Mouse (Mus musculus) frontal cortex, postnatal 14 days (tissue): ENCODE data around the gene 2010111I01Rik.
A peak's percentile ranks its signal among the peaks of the same experiment; 100 is the strongest.

Experiments used
- DNase-seq, 2 experiments: peaks; one replicate each; pipeline ENCODE4 v3.0.0; 2022; ENCODE audit warnings: low spot score in 2 of 2

The 2010111I01Rik gene

GRCm38 (mm10) chr13:63023243-63024217 lies 58.8 kb downstream of the 2010111I01Rik start:
- DNase-seq = no peak

- DNase-seq = no peak
These were observed 65.3 kb downstream of the 2010111I01Rik start for GRCm38 (mm10) chr13:63030023-63030422.

- DNase-seq = no peak
These were observed 66.6 kb downstream of the 2010111I01Rik start for GRCm38 (mm10) chr13:63031244-63031643.

GRCm38 (mm10) chr13:63032304-63032830 lies 67.7 kb downstream of the 2010111I01Rik start:
- no peak for DNase-seq

- no peak for DNase-seq
These were observed 68.3 kb downstream of the 2010111I01Rik start for GRCm38 (mm10) chr13:63032958-63033357.

- DNase-seq = no peak
These were observed 68.7 kb downstream of the 2010111I01Rik start for GRCm38 (mm10) chr13:63033364-63033763.

GRCm38 (mm10) chr13:63034666-63035065 lies 70.0 kb downstream of the 2010111I01Rik start:
- no peak for DNase-seq

GRCm38 (mm10) chr13:63037906-63038305 lies 73.2 kb downstream of the 2010111I01Rik start:
- no peak for DNase-seq

GRCm38 (mm10) chr13:63038415-63038814 lies 73.7 kb downstream of the 2010111I01Rik start:
- no peak for DNase-seq

GRCm38 (mm10) chr13:63038871-63039270 lies 74.2 kb downstream of the 2010111I01Rik start:
- no peak for DNase-seq

GRCm38 (mm10) chr13:63039326-63039725 lies 74.6 kb downstream of the 2010111I01Rik start:
- DNase-seq = no peak

GRCm38 (mm10) chr13:63039848-63040247 lies 75.2 kb downstream of the 2010111I01Rik start:
- DNase-seq = no peak

GRCm38 (mm10) chr13:63045504-63046205 lies 81.0 kb downstream of the 2010111I01Rik start:
- DNase-seq = no peak

- peak; percentile 35 to 62 for DNase-seq
These were observed 81.7 kb downstream of the 2010111I01Rik start for GRCm38 (mm10) chr13:63046206-63047020.

GRCm38 (mm10) chr13:63063706-63064105 lies 99.0 kb downstream of the 2010111I01Rik start:
- DNase-seq = no peak

GRCm38 (mm10) chr13:63066607-63067006 lies 101.9 kb downstream of the 2010111I01Rik start:
- no peak for DNase-seq

- DNase-seq = no peak
These were observed 103.9 kb downstream of the 2010111I01Rik start for GRCm38 (mm10) chr13:63068371-63069136.

GRCm38 (mm10) chr13:63071874-63072273 lies 107.2 kb downstream of the 2010111I01Rik start:
- no peak for DNase-seq

GRCm38 (mm10) chr13:63072376-63072775 lies 107.7 kb downstream of the 2010111I01Rik start:
- no peak for DNase-seq

GRCm38 (mm10) chr13:63073911-63074675 lies 109.4 kb downstream of the 2010111I01Rik start:
- no peak for DNase-seq
